In genomic region chr6:122310187-122310820, GRCm38 (mm10) we compare ENCODE assay signal across 9 mouse cellular contexts. TPM values are rescaled to one million over a fixed set of nuclear protein-coding genes. Genes with fewer than 3 reads are reported as not detected.
DNase-seq lines count a peak whose midpoint lies in the region; ATAC-seq and TF ChIP-seq lines count a peak whose summit lies in the region.
"Had no signal": no experiment of that assay in that cellular context is flagged by ENCODE, and none has a peak within 500 bp of the region (broad histone marks: within the 10 kb centered on the region; RNA-seq: fewer than 3 reads in every experiment).

No protein-coding gene starts in this region.

- TF ChIP-seq CTCF in G1E (IDR thresholded peaks at IDR 0.05; ENCODE audit: low read depth, low read length), result no peak

- no peaks in the 10 kb centered on the region for H3K9me3 ChIP-seq in heart, embryonic 12.5 days (replicated peaks)
- H3K9me3 ChIP-seq in G1E (replicated peaks), result no peaks in the 10 kb centered on the region
- H3K9me3 ChIP-seq in hindbrain, embryonic 12.5 days (replicated peaks), result no peaks in the 10 kb centered on the region

- H3K36me3 ChIP-seq in heart, embryonic 12.5 days, result peaks cover 28% of the 10 kb centered on the region
- peaks cover 50% of the 10 kb centered on the region for H3K36me3 ChIP-seq in G1E (replicated peaks)
- peaks cover 29% of the 10 kb centered on the region for H3K36me3 ChIP-seq in hindbrain, embryonic 12.5 days

- peak overlapping the region; percentile 92 for H3K4me2 ChIP-seq in heart, embryonic 12.5 days
- H3K4me2 ChIP-seq in hindbrain, embryonic 12.5 days (replicated peaks), result peak overlapping the region; percentile 74

- peak overlapping the region; percentile 92 for H3K4me3 ChIP-seq in heart, embryonic 12.5 days
- H3K4me3 ChIP-seq in G1E (ENCODE audit: low read depth, low read length), result peak overlapping the region; percentile 80
- H3K4me3 ChIP-seq in hindbrain, embryonic 12.5 days, result 0 out of 2 replicates have a peak overlapping the region, but pooled peaks have one; percentile 65

- 72% methylated on average over 5 of the region's 5 CpGs for WGBS in heart, embryonic 12.5 days
- WGBS in hindbrain, embryonic 12.5 days, result 77% methylated on average over 5 of the region's 5 CpGs

- H3K27me3 ChIP-seq in heart, embryonic 12.5 days (replicated peaks), result no peaks in the 10 kb centered on the region
- H3K27me3 ChIP-seq in G1E (ENCODE audit: insufficient read depth, low read length), result no peaks in the 10 kb centered on the region
- H3K27me3 ChIP-seq in hindbrain, embryonic 12.5 days, result no peaks in the 10 kb centered on the region

- H3K27ac ChIP-seq in heart, embryonic 12.5 days (ENCODE audit: poor library complexity, severe bottlenecking), result no peak overlapping the region
- no peak overlapping the region for H3K27ac ChIP-seq in hindbrain, embryonic 12.5 days

- DNase-seq in heart, adult 11 months, result no peak
- DNase-seq in G1E (ENCODE audit: low spot score), result no peak
- no peak for DNase-seq in spleen, adult 18-20 months
- no peak for DNase-seq in frontal cortex, postnatal 10 days (ENCODE audit: low spot score in 2 of 2)
- DNase-seq in adrenal gland, postnatal 4 days (ENCODE audit: low spot score in 2 of 2), result no peak

- no peak for ATAC-seq in heart, embryonic 12.5 days (ENCODE audit: insufficient number of reproducible peaks, low FRiP score)
- ATAC-seq in G1E (ENCODE audit: extremely low read depth, insufficient number of reproducible peaks, low FRiP score, poor library complexity, severe bottlenecking), result no peak
- no peak for ATAC-seq in hindbrain, embryonic 12.5 days (ENCODE audit: low FRiP score)
- 0 out of 2 replicates have a peak, but pooled peaks have one; percentile 4 for ATAC-seq in megakaryocyte progenitor cell, adult 5-6 weeks (replicated peaks; ENCODE audit: poor library complexity)

- H3K4me1 ChIP-seq in heart, embryonic 12.5 days (replicated peaks), result peaks cover 16% of the 10 kb centered on the region
- peaks cover 41% of the 10 kb centered on the region for H3K4me1 ChIP-seq in G1E (ENCODE audit: insufficient read depth, low read depth, low read length)
- peaks cover 23% of the 10 kb centered on the region for H3K4me1 ChIP-seq in hindbrain, embryonic 12.5 days

- peak overlapping the region; percentile 87 for H3K9ac ChIP-seq in heart, embryonic 12.5 days
- H3K9ac ChIP-seq in hindbrain, embryonic 12.5 days, result no peak overlapping the region; the same call in 1 of the 2 replicates

RNA-seq across cellular contexts. Expression of gene M6pr, which starts 1.8 kb away (rescaled TPM):
- polyA plus RNA-seq in heart, embryonic 12.5 days (2016; fragmentation: Nextera tagmentation; extraction: Ambion mirVana), result 82.0 and 84.6 TPM in 2 replicates
- total RNA-seq in G1E (2014; fragmentation: Nextera tagmentation) (174 and 190 TPM in 2 replicates), G1E (2017) (521 and 552 TPM in 2 replicates)
- polyA plus RNA-seq in G1E (2012), result 23.0 and 27.4 TPM in 2 replicates
- polyA plus RNA-seq in hindbrain, embryonic 12.5 days (2016; fragmentation: Nextera tagmentation; extraction: Ambion mirVana), result 68.7 and 70.4 TPM in 2 replicates
- 195 and 214 TPM in 2 replicates for total RNA-seq in megakaryocyte progenitor cell, adult 5-6 weeks (2015)
- total RNA-seq in megakaryocyte progenitor cell, adult 5-6 weeks (2017), result 441 and 452 TPM in 2 replicates
- total RNA-seq in adrenal gland, postnatal 4 days (2021), result 100 to 1,000 TPM; 138 to 140 TPM

RNA-seq across cellular contexts. Expression of gene Klrg1, which starts 27.6 kb away (rescaled TPM):
- polyA plus RNA-seq in heart, embryonic 12.5 days (2016; fragmentation: Nextera tagmentation; extraction: Ambion mirVana), result not detected in 2 replicates
- total RNA-seq in G1E (2014; fragmentation: Nextera tagmentation) (2.1 and 3.8 TPM in 2 replicates), G1E (2017) (0.70 and 0.93 TPM in 2 replicates)
- 0.03 TPM in 1 of 2 replicates, not detected in the other for polyA plus RNA-seq in G1E (2012)
- 0.14 and 0.33 TPM in 2 replicates for polyA plus RNA-seq in hindbrain, embryonic 12.5 days (2016; fragmentation: Nextera tagmentation; extraction: Ambion mirVana)
- 0.12 TPM in 1 of 2 replicates, not detected in the other for total RNA-seq in megakaryocyte progenitor cell, adult 5-6 weeks (2015)
- not detected in 2 replicates for total RNA-seq in megakaryocyte progenitor cell, adult 5-6 weeks (2017)
- total RNA-seq in adrenal gland, postnatal 4 days (2021), result not detected
- total RNA-seq: neutrophil, adult 5-6 weeks had no signal

RNA-seq across cellular contexts. Expression of gene Phc1, which starts 30.1 kb away (rescaled TPM):
- polyA plus RNA-seq in heart, embryonic 12.5 days (2016; fragmentation: Nextera tagmentation; extraction: Ambion mirVana), result 13.7 and 14.3 TPM in 2 replicates
- total RNA-seq in G1E (2014; fragmentation: Nextera tagmentation) (78.0 and 96.6 TPM in 2 replicates), G1E (2017) (13.5 and 15.4 TPM in 2 replicates)
- polyA plus RNA-seq in G1E (2012), result 24.0 and 86.6 TPM in 2 replicates
- polyA plus RNA-seq in hindbrain, embryonic 12.5 days (2016; fragmentation: Nextera tagmentation; extraction: Ambion mirVana), result 34.9 and 40.5 TPM in 2 replicates
- 7.6 and 9.4 TPM in 2 replicates for total RNA-seq in megakaryocyte progenitor cell, adult 5-6 weeks (2015)
- total RNA-seq in megakaryocyte progenitor cell, adult 5-6 weeks (2017), result 4.1 and 9.6 TPM in 2 replicates
- 10 to 100 TPM; 41.8 to 43.9 TPM for total RNA-seq in adrenal gland, postnatal 4 days (2021)
